Mouse (Mus musculus) intestine, postnatal 0 days (tissue): ENCODE measurements around the gene Kidins220. TPM values are rescaled to one million over a fixed set of nuclear protein-coding genes. Genes with fewer than 3 reads are reported as not detected.

Experiments
- ATAC-seq: fragments of 200-750 bp; cut with Nextera tagmentation; 2 replicates; pipeline ENCODE4 v1.8.0; 2017; ENCODE audit warnings: mild to moderate bottlenecking, moderate TSS enrichment, moderate library complexity
- H3K27ac ChIP-seq: fragments of 300-500 bp; sonication (generic); 2 replicates; pipeline ENCODE4 v1.5.1; 2014; ENCODE audit warnings: mild to moderate bottlenecking, low read depth, low read length, moderate library complexity
- H3K27me3 ChIP-seq: fragments of 300-500 bp; sonication (generic); replicated peaks from 2 replicates; pipeline ENCODE4 v1.6.1; 2014; ENCODE audit warnings: low read length, mixed read lengths; ENCODE audit not compliant: control insufficient read depth, insufficient read depth
- H3K36me3 ChIP-seq: fragments of 300-500 bp; sonication (generic); 2 replicates; pipeline ENCODE4 v1.6.1; 2014; ENCODE audit warnings: mild to moderate bottlenecking, moderate library complexity; ENCODE audit not compliant: control insufficient read depth, insufficient read depth
- H3K4me1 ChIP-seq: fragments of 300-500 bp; sonication (generic); replicated peaks from 2 replicates; pipeline ENCODE4 v1.6.1; 2014; ENCODE audit warnings: antibody characterized with exemption, low read length, mixed read lengths; ENCODE audit not compliant: control insufficient read depth, insufficient read depth
- H3K4me2 ChIP-seq: fragments of 300-500 bp; sonication (generic); replicated peaks from 2 replicates; pipeline ENCODE4 v1.6.1; 2014; ENCODE audit warnings: low read depth, mild to moderate bottlenecking, moderate library complexity
- H3K4me3 ChIP-seq: fragments of 300-500 bp; sonication (generic); 2 replicates; pipeline ENCODE4 v1.5.1; 2014; ENCODE audit warnings: low read depth, low read length
- H3K9ac ChIP-seq: fragments of 300-500 bp; sonication (generic); 2 replicates; pipeline ENCODE4 v1.6.1; 2014; ENCODE audit warnings: mild to moderate bottlenecking, low read depth, low read length
- H3K9me3 ChIP-seq: fragments of 300-500 bp; sonication (generic); 2 replicates; pipeline ENCODE4 v1.6.1; 2016; ENCODE audit warnings: mixed run types; ENCODE audit not compliant: control insufficient read depth
- CTCF ChIP-seq: sonication (generic); IDR thresholded peaks from 2 replicates; pipeline ENCODE4 v1.5.1; 2016; ENCODE audit warnings: low read depth, mild to moderate bottlenecking, control low read depth, antibody characterized with exemption, moderate library complexity
- WGBS: fragments of 180-500 bp; shearing (Covaris S2); extraction: QIAGEN DNeasy Blood & Tissue Kit; methylation state at CpG from one replicate; pipeline ENCODE4 v1.1.7; 2014; 5-methylcytosine and 5-hydroxymethylcytosine counted together
- polyA plus RNA-seq: library from polyadenylated mRNA; unstranded; fragments of >200 nt; fragmentation: Nextera tagmentation; extraction: Ambion mirVana; gene quantifications from 2 replicates; pipeline ENCODE4 v1.2.1, GENCODE M21; 2015

The Kidins220 gene
- polyA plus RNA-seq, 1 experiment from 2014 or later = 17.2 TPM

DNA sequence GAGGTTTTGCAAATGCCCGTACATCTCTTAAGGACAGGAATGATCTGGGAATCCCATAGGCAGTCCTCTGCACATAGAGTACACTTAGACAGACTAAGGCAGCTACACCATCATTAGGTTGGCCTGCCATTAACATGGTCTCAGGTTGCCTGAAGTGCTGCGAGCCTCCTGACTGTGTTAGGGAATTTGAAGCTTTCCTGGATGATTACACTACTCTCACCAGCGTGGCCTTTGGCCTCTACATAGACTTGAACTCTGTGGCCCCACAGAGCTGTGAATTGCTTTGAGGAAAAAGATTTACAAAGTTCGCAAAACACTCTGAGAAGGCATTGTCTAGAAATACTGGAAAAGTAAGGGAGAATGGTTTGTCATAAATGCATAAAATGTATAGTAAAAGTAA lies 69.9 kb downstream of the Kidins220 start:
- no peak overlapping the region for H3K27ac ChIP-seq
- 47% methylated on average over 4 of the region's 4 CpGs for WGBS
- peaks cover 30% of the 10 kb centered on the region for H3K36me3 ChIP-seq
- no peak overlapping the region for H3K4me2 ChIP-seq
- peak; percentile 77 for ATAC-seq
- no peak for TF ChIP-seq CTCF
- no peaks in the 10 kb centered on the region for H3K4me1 ChIP-seq
- no peaks in the 10 kb centered on the region for H3K9me3 ChIP-seq
- no peak overlapping the region for H3K4me3 ChIP-seq
- no peak overlapping the region for H3K9ac ChIP-seq
- H3K27me3 ChIP-seq = no peaks in the 10 kb centered on the region

DNA sequence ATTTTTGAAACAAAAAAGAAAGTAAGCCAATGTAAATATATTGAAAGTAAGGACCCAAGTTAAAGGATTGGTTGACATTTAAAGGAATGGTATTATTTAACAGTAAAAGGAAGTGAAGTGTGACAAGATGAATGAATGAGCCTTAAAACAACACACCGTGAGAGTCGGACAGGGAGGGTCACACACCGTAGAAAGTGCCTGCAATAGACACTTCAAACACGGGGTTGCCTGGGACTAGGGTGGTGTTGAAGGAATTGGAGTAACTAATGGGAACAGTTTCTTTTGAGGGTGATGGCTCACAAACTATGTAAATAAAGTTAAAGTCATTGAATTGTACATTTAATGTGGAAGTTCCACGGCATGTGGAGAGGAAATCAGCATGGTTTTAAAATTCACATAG lies 74.5 kb downstream of the Kidins220 start:
- no peaks in the 10 kb centered on the region for H3K27me3 ChIP-seq
- H3K4me2 ChIP-seq = no peak overlapping the region
- no peak for ATAC-seq
- peaks cover 42% of the 10 kb centered on the region for H3K36me3 ChIP-seq
- no peak for TF ChIP-seq CTCF
- no peak overlapping the region for H3K4me3 ChIP-seq
- H3K4me1 ChIP-seq = no peaks in the 10 kb centered on the region
- no peaks in the 10 kb centered on the region for H3K9me3 ChIP-seq
- H3K27ac ChIP-seq = no peak overlapping the region
- WGBS = 60% methylated on average over 5 of the region's 5 CpGs
- H3K9ac ChIP-seq = no peak overlapping the region

DNA sequence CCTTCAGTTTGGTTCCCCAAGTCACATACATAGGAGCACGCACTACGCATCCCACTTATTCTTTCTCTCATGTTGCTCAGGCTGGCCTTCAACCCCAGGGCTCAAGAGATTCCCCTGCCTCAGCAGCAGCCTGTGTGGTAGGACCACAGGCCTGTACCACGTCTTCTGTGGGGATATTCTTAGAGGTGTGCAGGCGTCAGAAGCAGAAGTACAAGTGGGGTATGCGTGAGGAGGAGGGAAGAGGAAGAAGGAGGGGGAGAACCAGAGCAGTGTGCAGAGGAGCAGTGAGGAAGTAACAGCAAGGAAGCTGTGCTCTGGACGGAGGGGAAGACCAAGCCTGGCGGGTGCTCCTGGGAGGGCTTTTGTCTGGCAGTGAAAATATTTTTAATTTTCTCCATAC lies 79.8 kb downstream of the Kidins220 start:
- Histone ChIP-seq H3K4me1 (no peaks in the 10 kb centered on the region), H3K27ac (no peak overlapping the region), H3K9me3 (no peaks in the 10 kb centered on the region), H3K4me2 (no peak overlapping the region), H3K36me3 (peaks cover 63% of the 10 kb centered on the region), H3K9ac (no peak overlapping the region), H3K4me3 (no peak overlapping the region), H3K27me3 (no peaks in the 10 kb centered on the region)
- TF ChIP-seq CTCF = no peak
- no peak for ATAC-seq
- WGBS = 79% methylated on average over 7 of the region's 7 CpGs

DNA sequence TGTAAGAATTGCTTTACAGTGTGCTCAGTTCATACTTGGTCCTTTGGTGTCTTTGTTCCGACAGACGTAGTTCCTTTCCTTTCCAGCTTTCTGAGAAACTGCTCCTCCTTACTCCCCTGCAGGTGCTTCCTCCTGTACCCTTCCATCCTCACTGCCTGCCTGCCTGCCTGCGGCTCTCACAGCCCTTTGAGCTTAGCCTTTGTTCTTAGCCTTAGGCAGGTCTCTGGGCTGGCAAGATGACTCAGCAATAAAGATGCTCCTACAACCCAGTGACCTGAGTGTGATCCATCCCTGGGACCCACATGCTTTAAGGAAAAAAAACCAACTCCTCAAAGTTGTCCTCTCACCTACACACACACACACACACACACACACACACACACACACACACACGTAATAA lies 80.2 kb downstream of the Kidins220 start:
- Histone ChIP-seq H3K36me3 (peaks cover 61% of the 10 kb centered on the region), H3K27ac (no peak overlapping the region), H3K9me3 (no peaks in the 10 kb centered on the region), H3K9ac (no peak overlapping the region), H3K4me3 (no peak overlapping the region), H3K4me2 (no peak overlapping the region), H3K4me1 (no peaks in the 10 kb centered on the region), H3K27me3 (no peaks in the 10 kb centered on the region)
- WGBS = 67% methylated on average over 4 of the region's 4 CpGs
- no peak for TF ChIP-seq CTCF
- no peak for ATAC-seq

DNA sequence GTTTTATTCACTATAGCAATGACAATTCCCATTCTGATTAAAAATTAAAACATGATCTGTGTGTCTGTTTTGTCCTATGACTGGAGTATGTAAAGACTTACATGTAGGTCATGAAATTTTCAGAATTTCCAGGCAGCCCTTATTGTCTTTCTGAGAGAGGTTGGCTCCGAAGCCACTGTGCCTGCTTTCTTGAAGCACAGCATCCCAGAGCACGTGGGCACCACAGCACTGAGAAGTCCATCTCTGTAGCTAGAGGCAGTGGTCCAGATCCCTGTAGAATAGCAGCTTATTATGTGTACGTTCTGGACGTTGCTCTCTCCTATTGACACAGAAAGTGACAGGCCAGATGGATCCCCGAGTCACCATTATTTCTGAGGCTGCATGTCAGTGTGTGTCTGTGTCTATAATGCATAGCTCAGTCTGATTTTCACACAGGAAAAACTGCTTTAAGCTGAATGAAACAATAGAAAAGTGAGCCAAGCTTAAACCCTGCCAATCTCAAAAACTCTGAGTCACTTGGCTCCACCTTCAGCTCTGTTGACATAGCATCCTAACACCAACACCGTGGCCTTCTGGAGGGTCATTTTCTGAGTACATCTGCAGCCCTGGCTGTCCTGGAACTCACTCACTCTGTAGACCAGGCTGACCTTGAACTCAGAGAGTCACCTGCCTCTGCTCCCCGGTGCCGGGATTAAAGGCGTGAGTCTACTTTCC lies 84.9 kb downstream of the Kidins220 start:
- H3K4me2 ChIP-seq = no peak overlapping the region
- no peak for ATAC-seq
- H3K36me3 ChIP-seq = peaks cover 27% of the 10 kb centered on the region

DNA sequence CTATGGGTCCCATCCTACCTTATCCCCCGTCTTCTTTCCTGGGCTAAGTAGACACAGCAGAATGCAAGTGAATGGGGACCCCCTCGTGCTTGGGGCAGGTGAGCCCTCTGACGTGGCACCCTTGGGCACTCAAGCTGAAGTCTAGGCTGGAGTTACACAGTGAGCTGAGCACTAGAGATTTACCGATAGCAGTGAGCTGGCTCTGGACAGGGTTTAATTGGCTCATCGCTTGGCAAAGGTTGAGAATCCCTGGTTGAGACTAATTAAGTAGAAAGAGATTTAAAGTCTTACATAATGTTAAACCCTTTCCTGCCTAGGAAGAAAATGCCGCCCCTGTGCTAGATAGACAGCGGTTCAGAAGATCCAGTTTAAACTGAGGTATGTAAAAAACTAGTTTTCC lies 86.2 kb downstream of the Kidins220 start:
- no peaks in the 10 kb centered on the region for H3K9me3 ChIP-seq
- no peak for TF ChIP-seq CTCF
- H3K4me3 ChIP-seq = no peak overlapping the region
- no peak overlapping the region for H3K4me2 ChIP-seq
- peaks cover 21% of the 10 kb centered on the region for H3K36me3 ChIP-seq
- no peaks in the 10 kb centered on the region for H3K4me1 ChIP-seq
- WGBS = 89% methylated on average over 7 of the region's 7 CpGs
- ATAC-seq = no peak
- no peak overlapping the region for H3K27ac ChIP-seq
- no peaks in the 10 kb centered on the region for H3K27me3 ChIP-seq
- H3K9ac ChIP-seq = no peak overlapping the region

More for the DNA sequence above, 84.9 kb downstream of the Kidins220 start:
- Histone ChIP-seq H3K27me3 (no peaks in the 10 kb centered on the region), H3K4me1 (no peaks in the 10 kb centered on the region), H3K27ac (no peak overlapping the region), H3K9me3 (no peaks in the 10 kb centered on the region), H3K9ac (no peak overlapping the region), H3K4me3 (no peak overlapping the region)
- no peak for TF ChIP-seq CTCF
- 79% methylated on average over 9 of the region's 9 CpGs for WGBS

DNA sequence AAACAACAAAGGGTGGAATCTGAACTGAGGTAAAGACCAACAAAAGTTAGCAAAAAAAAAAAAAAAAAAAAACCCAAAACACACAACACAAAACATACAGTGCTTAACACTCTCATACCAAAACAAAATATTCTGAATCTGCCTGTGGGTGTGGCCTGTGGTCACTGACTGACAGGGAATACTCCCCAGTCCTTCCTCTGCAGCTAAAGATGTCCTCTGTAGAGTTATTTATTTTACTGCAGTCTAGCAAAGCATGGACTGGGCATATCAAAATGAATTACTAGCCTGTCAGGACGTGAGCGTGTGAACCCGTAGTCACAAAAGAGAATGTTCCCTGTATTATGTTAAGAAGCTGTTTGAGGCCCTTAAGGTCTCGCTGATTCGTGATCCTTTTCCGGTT lies 87.5 kb downstream of the Kidins220 start:
- 71% methylated on average over 6 of the region's 6 CpGs for WGBS
- Histone ChIP-seq H3K27me3 (no peaks in the 10 kb centered on the region), H3K4me3 (no peak overlapping the region), H3K4me2 (no peak overlapping the region), H3K4me1 (no peaks in the 10 kb centered on the region), H3K36me3 (peaks cover 11% of the 10 kb centered on the region), H3K9ac (no peak overlapping the region), H3K27ac (no peak overlapping the region), H3K9me3 (no peaks in the 10 kb centered on the region)
- ATAC-seq = no peak
- TF ChIP-seq CTCF = no peak
